Mouse (Mus musculus) kidney, embryonic 14.5 days (tissue): ENCODE results near the gene Cpsf4. TPM values are rescaled to one million over a fixed set of nuclear protein-coding genes. Genes with fewer than 3 reads are reported as not detected.
A peak's percentile ranks its signal among the peaks of the same experiment; 100 is the strongest.
"Not testable (repeated sequence)": the region's sequence is repeated elsewhere in the genome, so short reads cannot be mapped to it uniquely, and the experiment has no call there.

Experiments used
- ATAC-seq: fragments of 200-750 bp; cut with Nextera tagmentation; 2 replicates; pipeline ENCODE4 v1.8.0; 2017; ENCODE audit warnings: moderate number of reproducible peaks, mild to moderate bottlenecking, moderate TSS enrichment, moderate library complexity; ENCODE audit not compliant: low FRiP score, low TSS enrichment
- H3K27ac ChIP-seq: fragments of 300-500 bp; sonication (generic); 2 replicates; pipeline ENCODE4 v1.5.1; 2014; ENCODE audit warnings: low read depth, mild to moderate bottlenecking, low read length, moderate library complexity, mixed read lengths
- H3K27me3 ChIP-seq: fragments of 300-500 bp; sonication (generic); 2 replicates; pipeline ENCODE4 v1.6.1; 2014; ENCODE audit warnings: mild to moderate bottlenecking, low read length; ENCODE audit not compliant: control insufficient read depth, insufficient read depth
- H3K36me3 ChIP-seq: fragments of 300-500 bp; sonication (generic); 2 replicates; pipeline ENCODE4 v1.6.1; 2014; ENCODE audit warnings: low read length, mixed read lengths; ENCODE audit not compliant: control insufficient read depth, insufficient read depth
- H3K4me1 ChIP-seq: fragments of 300-500 bp; sonication (generic); 2 replicates; pipeline ENCODE4 v1.6.1; 2014; ENCODE audit warnings: low read length, mixed read lengths; ENCODE audit not compliant: control insufficient read depth, insufficient read depth
- H3K4me2 ChIP-seq: fragments of 300-500 bp; sonication (generic); replicated peaks from 2 replicates; pipeline ENCODE4 v1.6.1; 2014; ENCODE audit warnings: low read depth, mild to moderate bottlenecking, low read length
- H3K4me3 ChIP-seq: fragments of 300-500 bp; sonication (generic); 2 replicates; pipeline ENCODE4 v1.5.1; 2014; ENCODE audit warnings: mild to moderate bottlenecking, low read length
- H3K9ac ChIP-seq: fragments of 300-500 bp; sonication (generic); 2 replicates; pipeline ENCODE4 v1.6.1; 2014; ENCODE audit warnings: low read depth, mild to moderate bottlenecking, low read length, moderate library complexity
- H3K9me3 ChIP-seq: fragments of 300-500 bp; sonication (generic); 2 replicates; pipeline ENCODE4 v1.6.1; 2016; ENCODE audit warnings: low read length; ENCODE audit not compliant: control insufficient read depth
- WGBS: fragments of 180-500 bp; shearing (Covaris S2); extraction: QIAGEN DNeasy Blood & Tissue Kit; methylation state at CpG from one replicate; pipeline ENCODE4 v1.1.7; 2014; 5-methylcytosine and 5-hydroxymethylcytosine counted together
- polyA plus RNA-seq: library from polyadenylated mRNA; unstranded; fragments of >200 nt; fragmentation: Nextera tagmentation; extraction: Ambion mirVana; gene quantifications from 2 replicates; pipeline ENCODE4 v1.2.1, GENCODE M21; 2014

Cpsf4 gene
- polyA plus RNA-seq, 1 experiment from 2014 or later, result 37.1 TPM

DNA sequence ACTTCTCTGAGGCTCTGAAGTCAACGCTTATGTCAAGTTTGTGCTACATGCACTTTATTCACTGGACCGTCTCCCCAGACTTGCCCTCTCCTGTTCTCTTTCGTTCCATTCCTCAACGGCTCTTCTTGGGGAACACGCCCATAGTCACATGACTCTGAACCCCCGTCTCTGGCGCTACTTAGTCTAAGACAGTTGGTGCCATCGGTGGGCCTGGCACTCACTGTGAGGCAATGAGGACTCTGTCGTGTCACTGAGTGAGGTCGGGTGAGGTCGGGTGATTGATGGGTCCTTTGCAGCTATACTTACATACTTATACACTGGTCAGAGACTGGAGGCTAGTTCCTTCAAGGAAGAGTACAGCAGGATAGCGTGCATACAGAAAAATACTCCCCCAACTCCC, 56.4 kb downstream of the Cpsf4 start:
- Histone ChIP-seq H3K4me2 (no peak overlapping the region), H3K27me3 (no peaks in the 10 kb centered on the region), H3K9ac (no peak overlapping the region), H3K4me3 (no peak overlapping the region), H3K27ac (no peak overlapping the region), H3K36me3 (peaks cover 26% of the 10 kb centered on the region), H3K4me1 (no peaks in the 10 kb centered on the region), H3K9me3 (no peaks in the 10 kb centered on the region)
- WGBS, result 87% methylated on average over 12 of the region's 12 CpGs
- 0 out of 2 replicates have a peak, but pooled peaks have one; percentile 43 for ATAC-seq

DNA sequence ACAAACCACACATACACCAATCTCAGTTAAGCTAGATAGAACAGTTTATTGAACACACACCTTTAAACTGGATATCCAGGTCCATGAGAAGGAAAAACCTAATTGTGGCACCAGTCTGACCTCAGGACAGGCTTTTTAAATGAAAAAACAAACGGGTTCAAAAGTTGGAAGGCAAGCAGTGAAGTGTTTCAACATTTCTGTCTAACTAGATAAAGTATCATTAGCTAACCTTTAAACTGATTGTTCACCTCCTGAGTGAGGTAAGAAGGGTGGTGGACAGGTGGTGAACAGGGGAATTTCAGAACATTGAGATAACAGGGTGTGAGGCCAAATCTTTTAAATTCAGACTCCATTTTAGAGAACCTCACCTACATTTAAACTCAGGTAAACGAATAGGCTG, 59.4 kb downstream of the Cpsf4 start:
- Histone ChIP-seq H3K4me2 (no peak overlapping the region), H3K27me3 (no peaks in the 10 kb centered on the region), H3K9me3 (no peaks in the 10 kb centered on the region), H3K27ac (no peak overlapping the region), H3K9ac (no peak overlapping the region), H3K4me1 (no peaks in the 10 kb centered on the region), H3K4me3 (no peak overlapping the region), H3K36me3 (peaks cover 5% of the 10 kb centered on the region; the same call in 1 of the 2 replicates)
- 57% methylated on average over 2 of the region's 2 CpGs for WGBS
- no peak for ATAC-seq

DNA sequence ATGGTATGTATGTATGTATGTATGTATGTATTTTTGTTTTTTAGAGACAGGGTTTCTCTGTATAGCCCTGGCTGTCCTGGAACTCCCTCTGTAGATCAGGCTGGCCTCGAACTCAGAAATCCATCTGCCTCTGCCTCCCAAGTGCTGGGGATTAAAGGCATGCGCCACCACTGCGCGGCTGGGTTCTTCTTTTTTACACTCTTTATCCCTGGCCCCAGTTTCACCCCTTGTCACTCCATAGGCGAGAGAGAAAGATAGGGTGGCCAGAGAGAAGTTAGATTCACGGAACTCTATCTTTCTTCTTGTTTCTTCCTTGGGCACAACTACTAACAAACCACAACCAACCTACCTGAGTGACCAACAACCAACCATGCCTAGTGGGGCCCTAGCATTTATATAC, 62.3 kb downstream of the Cpsf4 start:
- not testable (repeated sequence) for H3K27ac ChIP-seq, H3K27me3 ChIP-seq, H3K4me1 ChIP-seq, H3K4me3 ChIP-seq, H3K9ac ChIP-seq, H3K36me3 ChIP-seq, H3K4me2 ChIP-seq, ATAC-seq, H3K9me3 ChIP-seq
- 82% methylated on average over 6 of the region's 6 CpGs for WGBS

GRCm38 (mm10) chr5:145230641-145231040, 63.6 kb downstream of the Cpsf4 start:
- 90% methylated on average over 4 of the region's 4 CpGs for WGBS
- Histone ChIP-seq H3K27me3 (no peaks in the 10 kb centered on the region), H3K9me3 (no peaks in the 10 kb centered on the region), H3K9ac (peak overlapping the region; percentile 96; the same call in 1 of the 2 replicates), H3K4me2 (peak overlapping the region; percentile 62; the same call in 1 of the 2 replicates), H3K4me3 (no peak overlapping the region), H3K27ac (no peak overlapping the region), H3K36me3 (peaks cover 23% of the 10 kb centered on the region), H3K4me1 (peaks cover 9% of the 10 kb centered on the region; the same call in 1 of the 2 replicates)
- ATAC-seq, result no peak

GRCm38 (mm10) chr5:145231367-145231871, 64.4 kb downstream of the Cpsf4 start, which contains the start of gene Zfp655:
TSS of gene Zfp655 (plus strand) at chr5:145231715.
- Histone ChIP-seq H3K4me3 (peak within 1 kb of the TSS; percentile 99), H3K9me3 (no peaks in the 10 kb centered on the region), H3K4me2 (peak within 1 kb of the TSS; percentile 62), H3K27ac (peak within 1 kb of the TSS; percentile 81), H3K9ac (peak within 1 kb of the TSS; percentile 96), H3K4me1 (peaks cover 9% of the 10 kb centered on the region; the same call in 1 of the 2 replicates), H3K36me3 (peaks cover 30% of the 10 kb centered on the region), H3K27me3 (no peaks in the 10 kb centered on the region)
- WGBS, result under 1% methylated on average over 41 of the region's 42 CpGs
- ATAC-seq, result peak; percentile 99

Other genes with a start within 250 kb of the Cpsf4 start
- 13.5 and 20.2 TPM in 2 replicates for gene Smurf1, start 201.4 kb upstream of the Cpsf4 start, polyA plus RNA-seq
- gene Gm4871, start 134.5 kb upstream of the Cpsf4 start, polyA plus RNA-seq, result not detected in 2 replicates
- gene 1700018F24Rik, start 124.2 kb upstream of the Cpsf4 start, polyA plus RNA-seq, result not detected in 2 replicates
- 138 and 149 TPM in 2 replicates for gene Arpc1a, start 83.4 kb upstream of the Cpsf4 start, polyA plus RNA-seq
- not detected in 2 replicates for gene Kpna7, start 83.2 kb upstream of the Cpsf4 start, polyA plus RNA-seq
- gene Arpc1b, start 53.0 kb upstream of the Cpsf4 start, polyA plus RNA-seq, result 115 and 163 TPM in 2 replicates
- 113 and 152 TPM in 2 replicates for gene Pdap1, start 27.0 kb upstream of the Cpsf4 start, polyA plus RNA-seq
- 205 and 251 TPM in 2 replicates for gene Bud31, start 26.9 kb upstream of the Cpsf4 start, polyA plus RNA-seq
- gene Ptcd1, start 105 bp upstream of the Cpsf4 start, polyA plus RNA-seq, result 7.1 and 14.4 TPM in 2 replicates
- gene Atp5j2, start 24.8 kb downstream of the Cpsf4 start, polyA plus RNA-seq, result 568 and 762 TPM in 2 replicates
- 7.8 and 10.2 TPM in 2 replicates for gene Zkscan14, start 34.7 kb downstream of the Cpsf4 start, polyA plus RNA-seq
- gene Zkscan5, start 37.3 kb downstream of the Cpsf4 start, polyA plus RNA-seq, result 9.6 and 13.6 TPM in 2 replicates
- gene Zfp655, start 64.5 kb downstream of the Cpsf4 start, polyA plus RNA-seq, result 29.0 and 41.7 TPM in 2 replicates
- 0.70 and 1.2 TPM in 2 replicates for gene Zscan25, start 113.3 kb downstream of the Cpsf4 start, polyA plus RNA-seq
- gene Cyp3a57, start 178.1 kb downstream of the Cpsf4 start, polyA plus RNA-seq, result not detected in 2 replicates